Mouse (Mus musculus): ENCODE measurements around the gene Atrnl1. TPM values are rescaled to one million over a fixed set of nuclear protein-coding genes. Genes with fewer than 3 reads are reported as not detected.

The Atrnl1 gene
- polyA plus RNA-seq (2015; fragmentation: Nextera tagmentation; extraction: Ambion mirVana) = 2.6 and 2.8 TPM in 2 replicates

DNA sequence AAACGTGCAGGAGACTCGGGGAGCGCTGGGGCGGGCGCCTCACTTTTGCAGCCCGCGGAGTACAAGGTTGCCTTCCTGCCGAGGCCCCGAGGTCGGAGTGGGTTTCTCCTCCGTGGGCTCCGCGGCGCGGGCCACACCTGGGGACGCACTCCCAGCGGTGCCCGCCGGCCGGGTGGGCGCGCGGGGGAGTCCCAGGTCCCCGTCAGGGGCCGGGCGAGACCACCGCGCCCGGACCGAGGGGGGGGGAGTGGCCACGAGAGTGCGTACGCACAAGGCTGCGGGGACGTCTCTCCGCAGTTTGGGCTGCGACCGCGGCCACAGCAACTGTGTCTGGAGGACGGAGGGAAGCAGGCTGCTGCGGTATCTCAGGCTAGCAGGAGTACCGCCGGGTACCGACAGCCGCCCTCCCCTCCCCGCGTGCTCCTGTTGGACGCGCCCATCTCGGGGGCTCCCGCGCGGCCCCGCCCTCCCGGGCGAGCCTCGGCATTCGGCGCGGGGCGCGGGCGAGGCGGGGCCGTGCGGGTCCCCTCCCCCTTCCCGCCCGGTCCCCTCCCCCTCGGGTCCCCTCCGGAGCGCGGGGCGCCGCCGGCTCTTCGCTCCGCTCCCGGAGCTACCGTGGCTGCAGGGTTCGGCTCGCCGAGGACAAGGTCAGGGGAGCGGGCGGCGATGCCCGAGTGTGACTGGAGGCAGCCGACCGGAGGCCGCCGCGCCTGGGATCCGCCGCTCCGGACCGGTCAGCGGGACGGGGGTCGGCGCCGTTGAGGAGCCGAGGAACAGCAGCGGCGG is at the start of gene Atrnl1:
Gene Atrnl1, plus strand, starts transcription at position 559 of the 786 bp plus-strand sequence.
- Histone ChIP-seq H3K4me1 (peaks cover 29% of the 10 kb centered on the region), H3K27ac (replicated peaks) (peak within 1 kb of the TSS; percentile 95), H3K4me3 (peak within 1 kb of the TSS; percentile 94), H3K36me3 (no peaks in the 10 kb centered on the region), H3K27me3 (replicated peaks) (0 out of 2 replicates have a peak, but pooled peaks cover 3% of the 10 kb centered on the region), H3K4me2 (peak within 1 kb of the TSS; percentile 96), H3K9me3 (no peaks in the 10 kb centered on the region), H3K9ac (peak within 1 kb of the TSS; percentile 96)
- ATAC-seq (ENCODE audit: extremely low read depth, insufficient number of reproducible peaks, low FRiP score, low TSS enrichment) = peak; percentile 88
- whole genome bisulfite sequencing = under 1% methylated on average over 69 of the region's 103 CpGs

DNA sequence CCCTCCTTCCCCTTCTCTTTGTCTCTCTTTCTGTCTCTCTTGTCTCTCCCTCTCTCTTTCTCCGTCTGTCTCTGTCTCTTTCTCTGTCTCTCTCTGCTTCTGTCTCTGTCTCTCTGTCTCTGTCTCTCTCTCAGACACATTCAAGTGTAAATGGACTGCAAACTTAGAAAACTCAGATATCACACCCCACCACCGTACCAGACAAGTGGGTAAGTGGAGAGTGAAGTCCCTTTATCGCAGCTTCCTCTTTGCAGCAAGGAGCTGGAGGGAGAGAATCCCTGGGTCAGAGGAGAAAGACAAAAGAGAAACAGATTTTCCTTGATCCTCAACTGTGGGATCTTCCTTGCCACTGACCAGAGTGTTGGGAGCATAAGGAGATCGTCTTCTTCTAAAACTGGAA is 49.3 kb upstream of the Atrnl1 start:
- Histone ChIP-seq H3K36me3 (no peaks in the 10 kb centered on the region), H3K4me3 (no peak overlapping the region), H3K9ac (no peak overlapping the region), H3K9me3 (no peaks in the 10 kb centered on the region), H3K27me3 (replicated peaks) (no peaks in the 10 kb centered on the region), H3K4me1 (no peaks in the 10 kb centered on the region), H3K27ac (replicated peaks) (no peak overlapping the region), H3K4me2 (no peak overlapping the region)
- no peak for ATAC-seq (ENCODE audit: extremely low read depth, insufficient number of reproducible peaks, low FRiP score, low TSS enrichment)
- 58% methylated on average over 4 of the region's 4 CpGs for WGBS

DNA sequence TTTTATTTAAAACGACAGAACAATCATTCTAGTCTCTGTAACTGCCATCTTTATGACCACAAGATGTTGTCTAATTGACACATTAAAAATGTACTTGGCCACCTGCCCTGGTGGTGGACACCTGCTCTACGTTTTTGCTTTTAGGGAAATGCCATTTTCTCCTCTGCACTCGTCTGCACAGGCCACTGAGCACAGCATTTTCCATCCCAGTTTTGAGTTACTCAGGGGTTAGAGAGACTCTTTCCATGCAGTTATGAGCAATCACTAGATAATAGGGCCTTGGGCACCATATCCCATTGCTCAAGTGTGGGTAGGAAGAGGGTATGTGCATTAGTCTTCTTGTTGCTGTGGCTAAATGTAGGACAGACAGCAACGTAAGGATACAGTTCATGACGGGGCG is 41.8 kb upstream of the Atrnl1 start:
- no peak for ATAC-seq (ENCODE audit: extremely low read depth, insufficient number of reproducible peaks, low FRiP score, low TSS enrichment)
- Histone ChIP-seq H3K4me1 (no peaks in the 10 kb centered on the region), H3K4me3 (no peak overlapping the region), H3K9ac (no peak overlapping the region), H3K27ac (replicated peaks) (no peak overlapping the region), H3K36me3 (no peaks in the 10 kb centered on the region), H3K9me3 (no peaks in the 10 kb centered on the region), H3K27me3 (replicated peaks) (no peaks in the 10 kb centered on the region), H3K4me2 (no peak overlapping the region)
- 75% methylated on average over 6 of the region's 6 CpGs for WGBS

DNA sequence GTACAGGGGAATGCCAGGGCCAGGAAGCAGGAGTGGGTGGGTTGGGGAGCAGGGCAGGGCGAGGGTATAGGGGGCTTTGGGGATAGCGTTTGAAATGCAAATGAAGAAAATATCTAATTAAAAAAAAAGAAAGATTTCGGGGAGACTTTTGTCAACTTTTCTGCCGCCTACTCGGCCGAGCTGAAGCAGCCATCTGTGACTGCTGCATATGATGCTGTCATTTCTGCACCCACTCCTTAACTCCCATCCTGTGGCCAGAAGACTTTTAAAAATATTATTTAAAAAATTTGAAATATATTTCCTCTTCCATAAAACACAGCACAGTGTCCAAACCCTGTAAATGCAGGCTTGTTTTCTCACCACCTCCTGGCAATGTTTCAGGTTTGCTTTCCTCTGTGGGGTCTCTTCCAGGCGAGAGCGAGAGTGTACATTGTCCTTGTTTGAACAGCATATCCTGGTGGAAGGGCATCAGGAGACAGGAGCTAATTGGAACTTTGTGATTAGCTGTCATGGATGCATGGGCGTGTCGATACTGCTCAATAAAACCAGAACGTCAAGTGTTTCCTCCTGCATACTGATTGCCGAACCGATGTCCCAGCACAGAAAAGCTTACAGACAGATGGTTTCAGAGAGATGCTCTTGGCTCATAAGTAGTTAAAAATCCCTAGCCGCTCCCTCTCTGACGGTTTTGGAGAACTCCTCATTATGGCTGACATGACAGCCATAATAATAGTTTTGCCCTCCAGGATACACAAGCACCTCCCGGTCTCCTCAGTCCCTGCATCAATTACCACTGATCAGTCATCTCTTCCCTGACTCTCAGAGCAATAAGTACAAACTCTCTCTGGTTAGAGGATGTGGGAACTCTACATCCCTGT is 38.2 kb upstream of the Atrnl1 start:
- H3K4me3 ChIP-seq = no peak overlapping the region
- peaks cover 5% of the 10 kb centered on the region; the same call in 1 of the 2 replicates for H3K4me1 ChIP-seq
- no peaks in the 10 kb centered on the region for H3K36me3 ChIP-seq
- H3K27me3 ChIP-seq (replicated peaks) = no peaks in the 10 kb centered on the region
- H3K9ac ChIP-seq = no peak overlapping the region
- ATAC-seq (ENCODE audit: extremely low read depth, insufficient number of reproducible peaks, low FRiP score, low TSS enrichment) = no peak
- no peak overlapping the region for H3K4me2 ChIP-seq
- WGBS = 78% methylated on average over 16 of the region's 16 CpGs
- H3K9me3 ChIP-seq = no peaks in the 10 kb centered on the region
- H3K27ac ChIP-seq (replicated peaks) = no peak overlapping the region

DNA sequence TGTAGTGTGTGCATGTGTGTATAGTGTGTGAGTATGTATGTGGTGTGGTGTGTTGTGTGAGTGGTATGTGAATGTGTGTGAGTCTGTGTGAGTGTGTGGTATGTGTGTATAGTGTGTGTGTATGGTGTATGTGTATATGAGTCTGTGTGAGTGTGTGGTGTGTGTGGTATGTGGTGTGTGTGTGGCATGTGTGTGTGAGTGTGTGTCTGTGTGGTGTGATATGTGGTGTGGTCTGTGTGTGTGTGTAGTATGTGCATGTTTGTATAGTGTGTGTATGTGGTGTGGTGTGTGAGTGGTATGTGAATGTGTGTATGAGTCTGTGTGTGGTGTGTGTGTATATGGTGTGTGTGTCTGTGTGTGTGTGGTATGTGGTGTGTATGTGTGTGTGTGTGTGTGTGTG is 37.4 kb upstream of the Atrnl1 start:
- no peak overlapping the region for H3K9ac ChIP-seq
- H3K9me3 ChIP-seq = 0 out of 2 replicates have a peak, but pooled peaks cover under 1% of the 10 kb centered on the region
- H3K4me3 ChIP-seq = no peak overlapping the region
- no peak for ATAC-seq (ENCODE audit: extremely low read depth, insufficient number of reproducible peaks, low FRiP score, low TSS enrichment)
- no peak overlapping the region for H3K4me2 ChIP-seq
- peaks cover 5% of the 10 kb centered on the region; the same call in 1 of the 2 replicates for H3K4me1 ChIP-seq
- H3K27me3 ChIP-seq (replicated peaks) = no peaks in the 10 kb centered on the region
- H3K27ac ChIP-seq (replicated peaks) = no peak overlapping the region
- H3K36me3 ChIP-seq = no peaks in the 10 kb centered on the region

DNA sequence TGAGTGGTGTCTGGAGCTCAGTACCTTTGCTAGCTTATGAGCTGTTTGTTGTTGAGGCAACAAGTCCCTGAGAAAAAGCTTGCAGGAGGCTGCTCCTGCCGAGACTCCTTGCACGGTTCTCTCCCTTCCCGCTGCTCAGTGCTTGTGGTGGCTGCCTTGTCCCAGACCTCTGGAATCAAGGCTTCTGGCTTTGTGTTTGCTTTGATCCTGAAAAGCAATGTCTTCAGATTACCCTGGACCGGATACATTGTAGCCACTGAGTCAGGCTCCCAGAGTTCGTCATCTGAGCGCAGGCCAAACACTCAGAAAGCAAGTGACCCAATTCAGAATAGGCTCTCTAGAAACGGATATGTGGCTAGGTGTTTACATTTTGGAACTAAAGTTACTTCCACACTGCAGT is 35.8 kb upstream of the Atrnl1 start:
- Histone ChIP-seq H3K27me3 (replicated peaks) (no peaks in the 10 kb centered on the region), H3K4me3 (no peak overlapping the region), H3K4me1 (peaks cover 5% of the 10 kb centered on the region; the same call in 1 of the 2 replicates), H3K36me3 (no peaks in the 10 kb centered on the region), H3K4me2 (no peak overlapping the region), H3K27ac (replicated peaks) (no peak overlapping the region), H3K9ac (no peak overlapping the region), H3K9me3 (0 out of 2 replicates have a peak, but pooled peaks cover 3% of the 10 kb centered on the region)
- ATAC-seq (ENCODE audit: extremely low read depth, insufficient number of reproducible peaks, low FRiP score, low TSS enrichment) = no peak
- WGBS = 77% methylated on average over 7 of the region's 7 CpGs

DNA sequence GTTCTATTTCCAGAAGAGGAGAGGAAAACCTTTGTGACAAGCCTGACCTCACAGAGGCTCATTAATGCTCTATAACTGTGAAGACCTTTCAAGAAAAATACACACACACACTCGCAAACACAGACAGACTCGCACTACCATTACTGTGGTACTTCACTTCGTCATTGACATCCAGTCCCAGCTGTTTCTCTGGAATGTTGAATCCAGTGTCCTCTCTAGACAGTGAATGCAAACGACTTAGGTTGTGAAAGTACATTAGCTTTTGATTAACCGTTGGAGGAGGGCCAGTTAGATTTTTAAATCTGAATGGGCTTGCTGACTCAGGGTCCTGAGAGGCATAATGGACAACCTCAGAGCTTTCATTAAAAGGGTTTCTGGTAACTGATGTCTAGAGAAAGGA is 34.0 kb upstream of the Atrnl1 start:
- Histone ChIP-seq H3K36me3 (no peaks in the 10 kb centered on the region), H3K4me3 (no peak overlapping the region), H3K9ac (no peak overlapping the region), H3K9me3 (0 out of 2 replicates have a peak, but pooled peaks cover 3% of the 10 kb centered on the region), H3K4me1 (peaks cover 5% of the 10 kb centered on the region; the same call in 1 of the 2 replicates), H3K27me3 (replicated peaks) (no peaks in the 10 kb centered on the region), H3K4me2 (no peak overlapping the region), H3K27ac (replicated peaks) (no peak overlapping the region)
- no peak for ATAC-seq (ENCODE audit: extremely low read depth, insufficient number of reproducible peaks, low FRiP score, low TSS enrichment)
- 46% methylated on average over 5 of the region's 5 CpGs for WGBS

DNA sequence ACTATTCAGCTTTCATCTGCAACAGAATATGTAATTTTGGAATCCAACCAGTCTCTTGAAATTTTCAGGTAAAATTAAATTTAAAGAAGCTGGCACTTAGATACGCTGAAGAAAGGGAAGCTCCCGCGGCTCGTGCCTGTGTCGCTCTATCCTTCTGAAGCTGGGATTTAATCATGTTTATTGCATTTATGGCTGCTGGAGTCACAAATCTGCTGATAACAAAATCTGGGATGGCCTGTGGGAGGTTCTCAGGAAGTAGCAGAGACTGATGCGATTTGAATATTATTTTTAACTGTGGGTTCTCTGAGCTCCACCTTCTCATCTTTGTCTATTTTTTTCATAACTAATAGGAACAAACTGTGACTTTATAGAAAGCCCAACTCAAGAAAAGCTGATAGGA is 33.6 kb upstream of the Atrnl1 start:
- Histone ChIP-seq H3K4me1 (peaks cover 5% of the 10 kb centered on the region; the same call in 1 of the 2 replicates), H3K4me3 (no peak overlapping the region), H3K27me3 (replicated peaks) (no peaks in the 10 kb centered on the region), H3K9ac (no peak overlapping the region), H3K36me3 (no peaks in the 10 kb centered on the region), H3K27ac (replicated peaks) (no peak overlapping the region), H3K9me3 (0 out of 2 replicates have a peak, but pooled peaks cover 3% of the 10 kb centered on the region), H3K4me2 (no peak overlapping the region)
- WGBS = 85% methylated on average over 6 of the region's 6 CpGs
- no peak for ATAC-seq (ENCODE audit: extremely low read depth, insufficient number of reproducible peaks, low FRiP score, low TSS enrichment)

DNA sequence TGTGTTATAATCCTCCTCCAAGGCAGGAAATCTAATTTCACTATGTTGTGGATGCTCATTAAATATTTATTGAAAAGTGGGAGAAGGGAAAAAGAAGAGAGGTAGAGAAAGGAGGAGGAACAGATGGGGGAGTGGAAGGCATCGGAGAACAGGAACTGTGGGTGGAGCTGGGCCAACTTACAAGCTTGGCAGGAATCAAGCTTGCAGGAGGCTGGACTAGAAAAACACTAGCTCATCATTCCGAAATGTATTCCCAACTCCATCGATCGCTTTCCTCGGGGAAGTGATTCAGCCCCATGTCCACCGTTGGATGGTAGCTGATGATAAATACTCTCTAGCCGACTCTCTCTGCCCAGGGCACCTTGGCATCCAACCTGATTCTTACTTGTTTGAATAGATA is 29.9 kb upstream of the Atrnl1 start:
- H3K4me1 ChIP-seq = peaks cover 9% of the 10 kb centered on the region

DNA sequence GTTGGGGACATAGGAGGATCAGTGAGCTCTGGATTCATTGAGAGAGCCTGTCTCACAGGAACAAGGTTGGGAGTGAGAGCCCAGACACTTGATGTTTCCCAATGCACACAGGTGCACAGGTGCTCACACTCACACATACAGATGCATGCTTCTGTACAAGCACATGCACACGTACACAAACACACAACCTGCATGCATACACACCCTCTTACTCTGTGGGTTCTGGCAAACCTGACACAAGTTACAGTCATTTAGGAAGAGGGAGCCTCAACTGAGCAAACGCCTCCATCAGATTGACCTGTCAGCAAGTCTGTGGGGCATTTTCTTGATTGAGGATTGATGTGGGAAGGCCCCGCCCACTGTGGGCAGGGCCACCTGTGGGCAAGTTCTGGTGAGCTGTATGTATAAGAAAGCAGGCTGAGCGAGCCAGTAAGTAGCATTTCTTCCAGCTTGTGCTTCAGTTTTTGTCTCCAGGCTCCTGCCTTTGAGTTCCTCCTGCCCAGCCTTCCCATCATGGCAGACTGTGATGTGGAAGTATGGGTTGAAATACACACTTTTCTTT is 25.5 kb upstream of the Atrnl1 start:
- H3K27me3 ChIP-seq (replicated peaks) = peaks cover 4% of the 10 kb centered on the region; the same call in 1 of the 2 replicates
- no peak overlapping the region for H3K27ac ChIP-seq (replicated peaks)
- H3K9me3 ChIP-seq = no peaks in the 10 kb centered on the region
- H3K4me1 ChIP-seq = peaks cover 9% of the 10 kb centered on the region
- H3K36me3 ChIP-seq = no peaks in the 10 kb centered on the region
- no peak for ATAC-seq (ENCODE audit: extremely low read depth, insufficient number of reproducible peaks, low FRiP score, low TSS enrichment)
- H3K4me2 ChIP-seq = no peak overlapping the region
- no peak overlapping the region for H3K9ac ChIP-seq
- 61% methylated on average over 4 of the region's 4 CpGs for WGBS
- H3K4me3 ChIP-seq = no peak overlapping the region

More for the DNA sequence above, 29.9 kb upstream of the Atrnl1 start:
- no peak for ATAC-seq (ENCODE audit: extremely low read depth, insufficient number of reproducible peaks, low FRiP score, low TSS enrichment)
- Histone ChIP-seq H3K27ac (replicated peaks) (no peak overlapping the region), H3K36me3 (no peaks in the 10 kb centered on the region), H3K4me3 (no peak overlapping the region), H3K9me3 (0 out of 2 replicates have a peak, but pooled peaks cover 3% of the 10 kb centered on the region), H3K9ac (no peak overlapping the region), H3K27me3 (replicated peaks) (no peaks in the 10 kb centered on the region), H3K4me2 (no peak overlapping the region)
- WGBS = 61% methylated on average over 7 of the region's 7 CpGs

DNA sequence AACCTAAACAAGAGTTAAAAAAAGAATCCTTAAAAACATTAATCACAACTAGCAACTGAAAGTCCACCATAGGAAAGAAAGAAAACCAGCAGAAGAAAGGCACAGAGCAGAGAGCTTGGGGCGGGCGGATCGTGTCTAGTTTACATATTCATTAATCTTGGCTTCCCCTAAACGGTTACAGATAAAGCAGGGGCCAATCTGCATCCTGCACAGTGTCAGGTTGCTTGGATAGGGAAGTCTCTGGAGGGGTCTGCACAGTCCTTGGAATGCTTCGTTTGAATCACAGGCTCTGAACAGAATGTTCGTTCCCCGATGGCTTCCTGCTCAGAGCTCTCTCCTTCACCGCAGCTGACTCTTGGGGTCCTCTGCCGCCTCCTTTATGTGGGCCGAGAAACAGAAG is 24.7 kb upstream of the Atrnl1 start:
- Histone ChIP-seq H3K27me3 (replicated peaks) (peaks cover 4% of the 10 kb centered on the region; the same call in 1 of the 2 replicates), H3K4me1 (peaks cover 9% of the 10 kb centered on the region), H3K4me2 (peak overlapping the region; percentile 55), H3K4me3 (peak overlapping the region; percentile 20), H3K9ac (peak overlapping the region; percentile 54), H3K9me3 (no peaks in the 10 kb centered on the region), H3K27ac (replicated peaks) (no peak overlapping the region), H3K36me3 (no peaks in the 10 kb centered on the region)
- 14% methylated on average over 10 of the region's 10 CpGs for WGBS
- no peak for ATAC-seq (ENCODE audit: extremely low read depth, insufficient number of reproducible peaks, low FRiP score, low TSS enrichment)

Data from heart, embryonic 13.5 days (tissue).